Mouse (Mus musculus): ENCODE data around the gene Rab11b. TPM values are rescaled to one million over a fixed set of nuclear protein-coding genes. Genes with fewer than 3 reads are reported as not detected.

The Rab11b gene
- polyA plus RNA-seq, 1 experiment from 2014 or later: 209 TPM

DNA sequence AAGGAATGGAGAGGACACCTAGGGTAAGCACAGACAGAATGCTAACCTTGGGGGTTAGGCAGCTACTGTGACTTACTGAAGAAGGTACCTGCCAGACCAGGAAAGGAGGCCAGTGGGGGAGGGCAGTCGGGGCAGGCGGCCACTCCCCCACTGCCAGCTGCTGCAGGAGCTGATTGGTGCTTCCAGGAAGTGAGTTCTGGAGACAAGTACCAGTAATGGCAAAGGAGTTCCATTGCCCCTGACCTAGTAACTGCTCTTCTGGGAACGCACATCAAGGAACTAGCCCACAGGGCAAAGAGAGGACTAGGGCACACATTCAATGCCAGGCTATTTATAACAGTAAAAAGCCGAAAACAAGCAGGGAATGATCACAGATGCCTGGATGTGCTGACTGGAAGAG is 3.1 kb downstream of the Rab11b start:
- no peak overlapping the region for H3K27ac ChIP-seq (ENCODE audit: low read depth)
- no peak overlapping the region for H3K4me3 ChIP-seq (ENCODE audit: low read depth, low read length)
- H3K36me3 ChIP-seq (ENCODE audit: control insufficient read depth, insufficient read depth, low read length): 0 out of 2 replicates have a peak, but pooled peaks cover 5% of the 10 kb centered on the region
- no peaks in the 10 kb centered on the region for H3K27me3 ChIP-seq (replicated peaks; ENCODE audit: control insufficient read depth, insufficient read depth, low read length)
- H3K9me3 ChIP-seq (ENCODE audit: control insufficient read depth, low read length): no peaks in the 10 kb centered on the region
- no peak overlapping the region for H3K9ac ChIP-seq (ENCODE audit: low read length)
- peaks cover 29% of the 10 kb centered on the region for H3K4me1 ChIP-seq (replicated peaks; ENCODE audit: control insufficient read depth, insufficient read depth, low read length)
- DNase-seq (ENCODE audit: low spot score) (no peak), ATAC-seq (replicated peaks; ENCODE audit: low FRiP score, low TSS enrichment, low read depth) (no peak)
- no peak overlapping the region for H3K4me2 ChIP-seq (ENCODE audit: low read length)
- 58% methylated on average over 4 of the region's 4 CpGs for WGBS

DNA sequence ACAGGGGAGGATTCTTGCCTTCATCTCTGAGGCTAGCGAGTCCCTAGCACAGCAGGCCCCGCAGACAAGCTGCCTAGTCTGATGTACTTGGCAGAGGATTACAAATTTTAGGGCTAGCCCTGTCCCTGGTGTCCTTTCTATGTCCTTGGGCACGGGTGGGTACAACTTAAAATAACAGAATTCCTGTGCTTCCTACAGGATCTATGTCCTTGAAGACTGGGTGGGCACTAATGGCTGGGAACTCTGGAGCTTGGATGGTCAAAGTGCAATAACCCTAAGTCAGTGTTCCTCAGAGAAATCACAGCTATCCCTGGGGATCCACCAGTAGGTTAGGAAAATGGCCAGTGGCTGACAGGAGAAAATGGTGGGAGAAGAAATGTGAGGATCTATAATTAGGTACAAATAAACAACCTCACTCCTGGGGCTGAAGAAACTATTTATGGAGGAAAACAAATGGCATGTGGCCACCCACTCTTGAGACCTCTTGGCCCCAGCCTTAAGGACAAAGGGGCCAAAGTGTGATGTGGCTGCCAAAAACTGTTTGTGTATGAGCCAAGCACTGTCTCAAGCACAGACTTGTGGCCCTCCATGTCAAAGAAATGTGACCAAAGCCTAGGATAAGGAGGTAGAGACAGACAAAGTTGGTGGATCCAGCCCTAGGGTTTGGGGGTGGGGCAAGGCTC is 4.1 kb downstream of the Rab11b start:
- Histone ChIP-seq H3K27ac (ENCODE audit: low read depth) (no peak overlapping the region), H3K4me2 (ENCODE audit: low read length) (no peak overlapping the region), H3K36me3 (ENCODE audit: control insufficient read depth, insufficient read depth, low read length) (peaks cover 10% of the 10 kb centered on the region; the same call in 1 of the 2 replicates), H3K4me3 (ENCODE audit: low read depth, low read length) (no peak overlapping the region), H3K9me3 (ENCODE audit: control insufficient read depth, low read length) (no peaks in the 10 kb centered on the region), H3K27me3 (replicated peaks; ENCODE audit: control insufficient read depth, insufficient read depth, low read length) (no peaks in the 10 kb centered on the region), H3K4me1 (replicated peaks; ENCODE audit: control insufficient read depth, insufficient read depth, low read length) (peaks cover 29% of the 10 kb centered on the region), H3K9ac (ENCODE audit: low read length) (no peak overlapping the region)
- ATAC-seq (replicated peaks; ENCODE audit: low FRiP score, low TSS enrichment, low read depth): no peak
- WGBS: 89% methylated on average over 3 of the region's 3 CpGs
- no peak for DNase-seq (ENCODE audit: low spot score)

DNA sequence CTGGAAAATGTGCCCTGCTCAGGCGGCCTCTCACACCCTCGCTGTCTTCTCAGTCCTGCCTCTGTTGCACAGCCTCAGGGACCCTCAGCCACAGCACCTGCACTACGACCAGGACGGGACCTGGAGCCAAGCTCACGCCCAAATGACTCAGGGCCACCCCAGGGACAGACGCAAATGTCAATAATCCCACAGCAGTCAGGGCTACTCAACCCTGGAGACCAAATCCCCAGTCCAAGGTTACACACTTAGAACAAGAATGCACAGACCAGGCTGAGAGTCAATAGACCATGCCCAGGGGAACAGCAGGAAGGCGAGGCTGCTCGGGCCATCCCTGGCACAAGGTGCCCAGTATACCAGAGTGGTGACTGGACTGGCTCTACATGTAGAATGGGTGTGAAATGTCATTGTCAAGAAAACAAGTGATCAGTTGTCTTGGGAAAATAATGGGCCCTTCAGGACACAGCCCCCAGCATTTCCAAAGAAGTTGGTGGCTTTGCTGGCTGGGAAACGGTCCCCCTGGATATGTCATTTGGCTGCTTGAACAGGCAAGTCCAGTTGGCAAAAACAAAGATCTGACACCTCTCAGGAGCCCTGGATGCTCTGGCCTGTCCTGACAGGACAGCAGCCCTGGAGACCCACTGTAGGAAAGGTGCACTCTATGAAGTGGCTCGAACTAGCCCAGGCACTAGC is 4.8 kb downstream of the Rab11b start:
- H3K27me3 ChIP-seq (replicated peaks; ENCODE audit: control insufficient read depth, insufficient read depth, low read length): no peaks in the 10 kb centered on the region
- no peak overlapping the region for H3K9ac ChIP-seq (ENCODE audit: low read length)
- 76% methylated on average over 10 of the region's 10 CpGs for WGBS
- no peak overlapping the region for H3K27ac ChIP-seq (ENCODE audit: low read depth)
- H3K36me3 ChIP-seq (ENCODE audit: control insufficient read depth, insufficient read depth, low read length): peaks cover 13% of the 10 kb centered on the region; the same call in 1 of the 2 replicates
- DNase-seq (ENCODE audit: low spot score): no peak
- H3K4me2 ChIP-seq (ENCODE audit: low read length): no peak overlapping the region
- H3K4me3 ChIP-seq (ENCODE audit: low read depth, low read length): no peak overlapping the region
- no peak for ATAC-seq (replicated peaks; ENCODE audit: low FRiP score, low TSS enrichment, low read depth)
- H3K4me1 ChIP-seq (replicated peaks; ENCODE audit: control insufficient read depth, insufficient read depth, low read length): peaks cover 29% of the 10 kb centered on the region
- H3K9me3 ChIP-seq (ENCODE audit: control insufficient read depth, low read length): no peaks in the 10 kb centered on the region

DNA sequence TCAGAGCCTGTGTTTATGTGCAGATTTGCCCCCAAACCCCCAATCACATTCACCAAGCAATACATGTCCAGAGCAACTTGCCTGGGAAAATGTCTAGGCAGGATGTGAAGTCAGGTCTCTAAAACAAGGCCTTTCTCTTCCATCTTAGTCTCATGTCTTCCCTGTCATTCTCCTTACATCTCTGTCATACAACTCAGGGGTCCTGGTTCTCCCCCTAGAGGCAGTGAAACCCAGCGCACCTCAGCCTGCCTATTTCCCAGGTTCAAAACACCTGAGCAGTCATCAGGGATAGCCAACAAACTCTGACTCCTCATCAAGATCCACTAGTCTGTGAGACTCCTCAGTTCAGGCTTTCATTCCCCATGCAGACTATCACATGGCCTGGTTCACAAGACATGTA is 5.7 kb downstream of the Rab11b start:
- no peak for DNase-seq (ENCODE audit: low spot score)
- Histone ChIP-seq H3K27ac (ENCODE audit: low read depth) (no peak overlapping the region), H3K4me3 (ENCODE audit: low read depth, low read length) (no peak overlapping the region), H3K27me3 (replicated peaks; ENCODE audit: control insufficient read depth, insufficient read depth, low read length) (no peaks in the 10 kb centered on the region), H3K4me2 (ENCODE audit: low read length) (no peak overlapping the region), H3K9ac (ENCODE audit: low read length) (no peak overlapping the region), H3K9me3 (ENCODE audit: control insufficient read depth, low read length) (no peaks in the 10 kb centered on the region), H3K36me3 (ENCODE audit: control insufficient read depth, insufficient read depth, low read length) (peaks cover 21% of the 10 kb centered on the region; the same call in 1 of the 2 replicates), H3K4me1 (replicated peaks; ENCODE audit: control insufficient read depth, insufficient read depth, low read length) (peaks cover 29% of the 10 kb centered on the region)
- no peak for ATAC-seq (replicated peaks; ENCODE audit: low FRiP score, low TSS enrichment, low read depth)
- WGBS: 79% methylated on average over 1 of the region's 1 CpGs

DNA sequence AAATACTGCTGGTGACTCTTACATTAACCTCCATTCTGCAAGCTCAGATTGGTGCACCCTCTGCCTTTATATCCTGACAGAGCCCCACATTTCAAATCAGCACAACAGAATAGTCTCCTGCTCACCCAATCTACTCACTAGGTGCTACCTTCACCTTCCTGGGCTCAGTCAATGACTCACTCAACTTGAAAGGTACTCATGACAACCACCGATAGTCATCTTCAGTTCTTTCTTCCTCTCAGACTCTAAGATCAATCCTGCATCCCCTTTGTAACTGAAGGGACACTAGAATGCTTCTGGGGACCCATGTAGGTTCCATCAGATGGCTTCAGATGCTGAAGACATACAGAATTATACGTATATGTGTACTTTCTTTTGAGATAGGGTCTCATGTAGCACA is 8.0 kb downstream of the Rab11b start:
- H3K4me2 ChIP-seq (ENCODE audit: low read length): no peak overlapping the region

GRCm38 (mm10) chr17:33751181-33751580 is 9.1 kb downstream of the Rab11b start:
- H3K27ac ChIP-seq (ENCODE audit: low read depth): no peak overlapping the region
- H3K4me2 ChIP-seq (ENCODE audit: low read length): no peak overlapping the region
- no peaks in the 10 kb centered on the region for H3K9me3 ChIP-seq (ENCODE audit: control insufficient read depth, low read length)
- no peaks in the 10 kb centered on the region for H3K27me3 ChIP-seq (replicated peaks; ENCODE audit: control insufficient read depth, insufficient read depth, low read length)
- no peak overlapping the region for H3K4me3 ChIP-seq (ENCODE audit: low read depth, low read length)
- no peak overlapping the region for H3K9ac ChIP-seq (ENCODE audit: low read length)
- H3K4me1 ChIP-seq (replicated peaks; ENCODE audit: control insufficient read depth, insufficient read depth, low read length): peaks cover 6% of the 10 kb centered on the region; the same call in 1 of the 2 replicates
- peaks cover 45% of the 10 kb centered on the region for H3K36me3 ChIP-seq (ENCODE audit: control insufficient read depth, insufficient read depth, low read length)
- ATAC-seq (replicated peaks; ENCODE audit: low FRiP score, low TSS enrichment, low read depth) (no peak), DNase-seq (ENCODE audit: low spot score) (no peak)

More for the DNA sequence above, 8.0 kb downstream of the Rab11b start:
- WGBS: 94% methylated on average over 2 of the region's 2 CpGs
- peaks cover 42% of the 10 kb centered on the region for H3K36me3 ChIP-seq (ENCODE audit: control insufficient read depth, insufficient read depth, low read length)
- no peaks in the 10 kb centered on the region for H3K9me3 ChIP-seq (ENCODE audit: control insufficient read depth, low read length)
- no peak overlapping the region for H3K4me3 ChIP-seq (ENCODE audit: low read depth, low read length)
- H3K27ac ChIP-seq (ENCODE audit: low read depth): no peak overlapping the region
- no peaks in the 10 kb centered on the region for H3K27me3 ChIP-seq (replicated peaks; ENCODE audit: control insufficient read depth, insufficient read depth, low read length)
- H3K9ac ChIP-seq (ENCODE audit: low read length): no peak overlapping the region
- ATAC-seq (replicated peaks; ENCODE audit: low FRiP score, low TSS enrichment, low read depth) (no peak), DNase-seq (ENCODE audit: low spot score) (no peak)
- peaks cover 9% of the 10 kb centered on the region for H3K4me1 ChIP-seq (replicated peaks; ENCODE audit: control insufficient read depth, insufficient read depth, low read length)

DNA sequence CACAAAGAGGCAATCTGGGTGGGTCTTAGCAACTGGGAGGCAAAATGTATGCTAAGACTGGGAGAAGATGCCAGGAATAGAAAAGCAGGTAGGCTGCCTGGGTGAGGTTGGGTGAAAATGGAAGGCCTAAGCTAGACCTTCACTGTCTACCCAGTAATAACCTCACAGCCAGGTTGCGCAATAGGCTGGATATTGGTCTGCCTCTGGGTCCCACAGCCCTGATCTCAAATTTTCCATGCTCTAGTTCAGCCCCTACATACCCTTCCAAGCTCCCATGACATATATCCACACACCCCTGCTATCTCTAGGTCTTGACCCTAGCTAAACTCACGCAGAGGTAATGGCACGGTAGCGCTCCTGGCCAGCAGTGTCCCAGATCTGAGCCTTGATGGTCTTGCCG is 10.9 kb downstream of the Rab11b start:
- peaks cover 55% of the 10 kb centered on the region for H3K36me3 ChIP-seq (ENCODE audit: control insufficient read depth, insufficient read depth, low read length)
- WGBS: 93% methylated on average over 5 of the region's 5 CpGs

DNA sequence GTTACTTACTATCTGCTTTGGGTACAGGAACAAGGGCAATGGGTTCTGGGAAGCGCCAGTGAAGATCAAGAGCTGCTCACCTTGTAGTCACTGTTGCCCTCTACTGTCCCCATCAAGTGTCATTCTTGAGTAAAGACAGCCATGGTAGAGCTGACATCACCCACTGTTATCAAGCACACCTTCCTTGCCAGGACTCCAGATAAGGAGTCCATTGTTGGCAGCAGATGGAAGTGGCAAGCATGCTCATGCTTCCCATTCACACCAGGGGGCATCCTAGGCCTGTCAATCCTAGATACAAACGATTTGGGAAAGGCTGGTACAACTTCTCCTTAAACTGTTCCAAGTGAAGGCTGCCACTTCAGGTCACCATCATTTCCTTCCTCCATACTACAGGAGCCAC is 14.3 kb downstream of the Rab11b start:
- no peaks in the 10 kb centered on the region for H3K27me3 ChIP-seq (replicated peaks; ENCODE audit: control insufficient read depth, insufficient read depth, low read length)
- no peak overlapping the region for H3K4me3 ChIP-seq (ENCODE audit: low read depth, low read length)
- peaks cover 48% of the 10 kb centered on the region for H3K36me3 ChIP-seq (ENCODE audit: control insufficient read depth, insufficient read depth, low read length)
- 76% methylated on average over 2 of the region's 2 CpGs for WGBS
- H3K4me1 ChIP-seq (replicated peaks; ENCODE audit: control insufficient read depth, insufficient read depth, low read length): no peaks in the 10 kb centered on the region
- no peaks in the 10 kb centered on the region for H3K9me3 ChIP-seq (ENCODE audit: control insufficient read depth, low read length)
- H3K9ac ChIP-seq (ENCODE audit: low read length): no peak overlapping the region
- H3K4me2 ChIP-seq (ENCODE audit: low read length): no peak overlapping the region
- ATAC-seq (replicated peaks; ENCODE audit: low FRiP score, low TSS enrichment, low read depth) (peak; percentile 47; the same call in 1 of the 2 replicates), DNase-seq (ENCODE audit: low spot score) (no peak)
- H3K27ac ChIP-seq (ENCODE audit: low read depth): no peak overlapping the region

More for the DNA sequence above, 10.9 kb downstream of the Rab11b start:
- no peak for DNase-seq (ENCODE audit: low spot score)
- H3K4me3 ChIP-seq (ENCODE audit: low read depth, low read length): no peak overlapping the region
- H3K9me3 ChIP-seq (ENCODE audit: control insufficient read depth, low read length): no peaks in the 10 kb centered on the region
- no peaks in the 10 kb centered on the region for H3K27me3 ChIP-seq (replicated peaks; ENCODE audit: control insufficient read depth, insufficient read depth, low read length)
- ATAC-seq (replicated peaks; ENCODE audit: low FRiP score, low TSS enrichment, low read depth): no peak
- no peaks in the 10 kb centered on the region for H3K4me1 ChIP-seq (replicated peaks; ENCODE audit: control insufficient read depth, insufficient read depth, low read length)
- H3K9ac ChIP-seq (ENCODE audit: low read length): no peak overlapping the region
- H3K27ac ChIP-seq (ENCODE audit: low read depth): no peak overlapping the region
- H3K4me2 ChIP-seq (ENCODE audit: low read length): no peak overlapping the region
